Mouse (Mus musculus): Measurements from ENCODE around the gene Trappc6b.
"Not testable (repeated sequence)": the region's sequence is repeated elsewhere in the genome, so short reads cannot be mapped to it uniquely, and the experiment has no call there.

The Trappc6b gene

GRCm38 (mm10) chr12:59060993-59061595, at the start of gene Trappc6b:
Gene Trappc6b, minus strand, starts transcription at chr12:59061472.
- DNase-seq (ENCODE audit: low read depth): peak; percentile 86

- DNase-seq (ENCODE audit: low read depth): no peak
Observed at GRCm38 (mm10) chr12:59107926-59108325, 46.7 kb upstream of the Trappc6b start.

GRCm38 (mm10) chr12:59106491-59106890, 45.2 kb upstream of the Trappc6b start:
- no peak for DNase-seq (ENCODE audit: low read depth)

DNA sequence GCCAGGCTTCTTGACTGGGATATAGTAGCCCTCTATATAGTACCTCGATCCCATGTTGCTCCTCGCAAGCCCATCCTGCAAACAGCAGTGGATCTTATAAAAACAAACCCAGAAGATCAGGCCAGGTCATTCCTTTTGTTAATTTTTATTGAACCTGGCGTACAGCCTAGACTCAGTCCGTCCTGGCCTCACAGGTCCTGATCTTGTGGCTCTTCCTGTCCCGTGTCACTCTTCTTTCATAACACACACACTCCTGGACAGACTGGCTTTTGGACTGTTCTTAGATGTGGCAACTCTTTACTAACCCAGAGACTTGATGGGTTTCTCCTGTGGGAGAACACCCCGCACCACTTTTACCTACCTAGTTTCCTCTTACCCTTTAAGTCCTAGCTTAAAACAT, 44.6 kb upstream of the Trappc6b start:
- DNase-seq (ENCODE audit: low read depth): no peak

DNA sequence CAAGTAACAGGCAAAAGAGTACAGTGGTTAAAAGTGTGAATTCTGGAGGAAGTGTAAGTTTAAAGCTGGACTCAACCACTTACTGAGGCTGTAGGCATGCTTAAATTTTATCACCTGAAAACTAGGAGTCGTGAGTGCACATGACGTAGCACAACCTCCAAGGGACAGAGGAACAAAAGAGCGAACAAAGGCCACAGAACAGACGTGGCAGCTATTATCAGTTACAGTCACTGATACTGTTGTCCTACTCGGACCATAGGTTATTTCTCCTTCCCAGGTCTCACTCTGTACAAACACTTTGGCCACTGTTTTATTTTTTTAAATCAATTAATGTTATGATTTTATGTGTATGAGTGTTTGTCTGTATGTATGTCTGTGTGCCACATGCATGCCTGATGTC, 43.5 kb upstream of the Trappc6b start:
- DNase-seq (ENCODE audit: low read depth): no peak

GRCm38 (mm10) chr12:59095104-59096025, 34.1 kb upstream of the Trappc6b start, which contains the start of gene Mia2:
Gene Mia2, plus strand, starts transcription at chr12:59095799.
- DNase-seq (ENCODE audit: low read depth): no peak

DNA sequence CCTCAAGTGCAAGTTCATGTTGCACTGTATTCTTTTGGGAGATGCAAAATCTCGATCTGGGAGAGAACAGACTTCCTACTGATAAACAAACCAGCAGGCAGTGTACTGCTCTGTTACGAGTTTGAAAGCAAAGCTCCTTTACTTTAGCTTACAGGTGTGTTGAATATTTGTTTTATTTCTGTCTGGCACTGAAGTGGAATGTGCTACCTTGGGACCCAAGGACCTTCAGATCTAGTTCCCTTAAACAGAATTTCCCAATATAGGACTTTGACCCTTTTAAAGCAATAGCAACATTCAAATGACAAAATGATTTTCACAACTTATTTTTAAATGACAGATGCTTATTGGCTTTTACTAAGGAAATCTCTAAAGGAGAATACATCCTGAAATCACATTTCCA, 32.3 kb upstream of the Trappc6b start:
- DNase-seq (ENCODE audit: low read depth): no peak

DNA sequence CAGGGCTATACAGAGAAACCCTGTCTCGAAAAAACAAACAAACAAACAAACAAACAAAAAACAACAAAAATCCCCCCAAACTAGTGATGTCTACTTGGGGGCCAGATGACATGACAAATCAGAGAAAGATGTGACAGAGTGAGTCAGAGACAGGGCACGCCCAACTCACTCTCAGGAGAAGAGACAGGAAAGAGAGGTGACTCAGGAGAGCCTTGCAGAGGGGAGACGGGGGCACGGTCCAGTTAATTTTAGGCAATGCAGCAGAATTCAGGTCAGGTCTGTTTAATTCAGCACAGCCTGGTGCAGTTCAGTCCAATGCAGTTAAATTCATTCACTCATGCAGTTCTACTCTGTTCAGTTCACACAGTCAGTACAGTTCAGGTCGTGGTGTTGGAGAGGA, 24.9 kb upstream of the Trappc6b start:
- DNase-seq (ENCODE audit: low read depth): no peak

GRCm38 (mm10) chr12:59084446-59084845, 23.2 kb upstream of the Trappc6b start:
- DNase-seq (ENCODE audit: low read depth): no peak

DNA sequence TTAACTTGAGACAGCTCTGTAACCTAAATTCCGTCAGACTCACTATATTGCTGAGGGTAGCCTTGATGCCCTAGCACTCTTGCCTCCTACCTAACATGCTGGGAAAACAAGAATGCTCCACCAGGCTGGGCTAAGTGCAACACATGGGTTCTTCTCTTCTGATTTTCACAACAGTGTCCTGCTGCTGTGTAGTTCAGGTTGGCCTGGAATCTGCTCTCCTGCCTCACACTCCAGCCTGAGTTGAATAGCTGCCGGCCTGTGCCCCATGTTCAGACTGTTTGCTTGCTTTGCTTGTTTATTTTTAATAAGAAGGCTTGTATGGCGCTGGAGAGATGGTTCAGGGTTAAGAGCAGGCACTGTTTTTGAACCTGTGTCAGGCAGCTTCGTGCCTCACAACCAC, 19.2 kb upstream of the Trappc6b start:
- DNase-seq (ENCODE audit: low read depth): no peak

- DNase-seq (ENCODE audit: low read depth): no peak
Observed at GRCm38 (mm10) chr12:59077883-59078282, 16.6 kb upstream of the Trappc6b start.

GRCm38 (mm10) chr12:59076996-59077395, 15.7 kb upstream of the Trappc6b start:
- DNase-seq (ENCODE audit: low read depth): no peak

- no peak for DNase-seq (ENCODE audit: low read depth)
Observed at GRCm38 (mm10) chr12:59074052-59074451, 12.8 kb upstream of the Trappc6b start.

DNA sequence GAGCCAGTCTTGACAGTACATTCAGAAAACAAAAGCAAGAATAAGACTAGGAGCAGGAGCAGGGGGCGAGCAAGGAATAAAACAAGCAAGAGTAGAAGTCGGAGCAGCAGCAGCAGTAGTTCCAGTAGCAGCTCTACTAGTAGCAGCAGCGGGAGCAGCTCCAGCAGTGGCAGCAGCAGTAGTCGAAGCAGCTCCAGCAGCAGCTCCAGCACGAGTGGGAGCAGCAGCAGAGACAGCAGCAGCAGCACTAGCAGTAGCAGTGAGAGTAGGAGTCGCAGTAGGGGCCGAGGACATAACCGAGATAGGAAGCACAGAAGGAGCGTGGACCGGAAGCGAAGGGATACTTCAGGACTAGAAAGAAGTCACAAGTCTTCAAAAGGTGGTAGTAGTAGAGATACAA, 11.0 kb upstream of the Trappc6b start:
- DNase-seq (ENCODE audit: low read depth): no peak

DNA sequence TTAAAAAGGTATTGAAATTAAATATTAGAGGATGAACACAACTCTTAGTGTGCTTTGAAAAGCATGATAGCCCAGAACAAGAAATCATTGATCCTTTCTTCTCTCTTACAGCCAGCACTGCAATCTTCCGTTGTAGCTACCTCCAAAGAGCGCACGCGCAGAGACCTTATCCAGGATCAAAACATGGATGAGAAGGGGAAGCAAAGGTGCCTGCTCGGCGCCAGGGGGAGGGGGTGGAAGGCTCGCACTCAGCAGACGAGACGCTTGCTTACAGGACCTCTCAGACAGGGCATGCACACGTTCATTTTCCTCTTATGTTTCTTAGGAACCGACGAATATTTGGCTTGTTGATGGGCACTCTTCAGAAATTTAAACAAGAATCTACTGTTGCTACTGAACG, 7.5 kb upstream of the Trappc6b start:
- no peak for DNase-seq (ENCODE audit: low read depth)

DNA sequence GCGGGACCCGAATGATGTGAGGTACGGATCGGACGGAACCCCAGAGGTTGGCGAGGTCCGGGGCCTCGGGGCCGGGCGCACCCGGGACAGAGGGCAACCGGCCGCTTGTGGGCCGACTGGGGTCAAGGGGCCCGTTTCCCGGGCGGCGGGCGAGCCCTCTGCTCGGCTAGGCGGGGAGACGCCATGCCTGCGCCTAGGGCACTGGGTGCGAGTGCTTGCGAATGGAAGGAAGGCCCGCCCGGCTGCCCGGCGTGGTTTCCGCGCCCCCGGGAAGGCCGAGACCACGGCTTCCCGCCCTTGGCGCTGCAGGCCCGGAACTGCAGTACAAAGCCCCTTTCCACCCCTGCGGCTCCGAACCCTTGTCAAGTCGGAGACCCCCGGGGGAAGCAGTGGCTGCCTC, 5.8 kb upstream of the Trappc6b start:
- DNase-seq (ENCODE audit: low read depth): no peak

- peak; percentile 98 for DNase-seq (ENCODE audit: low read depth)
Observed at GRCm38 (mm10) chr12:59066448-59067077, 5.3 kb upstream of the Trappc6b start, which contains the start of gene Pnn. Gene Pnn, plus strand, starts transcription at chr12:59066884.

GRCm38 (mm10) chr12:59065776-59066175, 4.5 kb upstream of the Trappc6b start:
- no peak for DNase-seq (ENCODE audit: low read depth)

DNA sequence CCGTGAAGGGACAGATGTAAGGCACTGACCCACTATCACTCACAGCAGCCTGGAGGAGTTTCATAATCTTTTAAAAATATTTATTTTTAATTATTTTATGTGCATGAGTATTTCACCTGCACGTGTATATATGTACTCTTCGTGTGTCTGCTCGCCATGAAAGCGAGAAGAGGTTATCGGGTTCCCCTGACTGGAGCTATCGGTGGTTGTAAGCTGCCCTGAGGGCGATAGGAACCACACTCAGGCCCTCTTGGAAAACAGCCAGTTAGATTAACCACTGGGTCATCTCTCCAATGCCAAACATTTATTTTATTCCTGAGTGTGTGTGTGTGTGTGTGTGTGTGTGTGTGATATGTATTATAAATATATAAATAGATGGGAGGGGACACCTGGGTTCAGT, 3.6 kb upstream of the Trappc6b start:
- no peak for DNase-seq (ENCODE audit: low read depth)

DNA sequence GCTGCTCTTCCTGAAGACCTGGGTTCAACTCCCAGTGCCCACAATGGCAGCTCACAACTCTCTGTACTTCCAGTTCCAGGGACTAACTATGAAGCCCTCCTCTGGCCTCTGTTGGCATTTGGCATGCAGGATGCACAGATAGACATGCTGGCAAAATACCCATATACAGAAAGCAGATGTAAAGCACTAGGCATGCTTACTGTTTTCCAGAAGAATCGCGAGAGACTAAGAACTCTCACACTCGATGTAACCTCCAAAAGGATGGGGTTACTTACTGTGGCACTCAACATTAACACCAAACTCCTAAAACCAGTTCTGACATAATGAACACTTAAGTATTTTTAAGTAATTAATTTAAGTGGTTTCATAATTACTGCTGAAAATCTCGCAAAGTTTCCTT, 950 bp downstream of the Trappc6b start:
- DNase-seq (ENCODE audit: low read depth): no peak

DNA sequence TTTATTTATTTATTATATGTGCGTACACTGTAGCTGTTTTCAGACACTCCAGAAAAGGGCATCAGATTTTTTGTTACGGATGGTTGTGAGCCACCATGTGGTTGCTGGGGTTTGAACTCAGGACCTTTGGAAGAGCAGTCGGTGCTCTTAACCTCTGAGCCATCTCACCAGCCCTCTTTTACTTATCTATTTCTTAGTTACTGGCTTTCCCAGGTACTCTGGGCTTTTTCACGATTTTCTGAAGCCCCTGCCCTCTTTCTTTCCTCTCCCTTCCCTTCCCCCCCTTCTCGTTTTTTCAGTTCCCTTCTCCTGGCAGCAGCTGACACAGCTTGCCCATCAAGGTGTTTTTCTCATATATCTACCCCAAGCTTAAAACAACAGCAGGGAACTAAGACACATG, 3.0 kb downstream of the Trappc6b start:
- not testable (repeated sequence) for DNase-seq (ENCODE audit: low read depth)

DNA sequence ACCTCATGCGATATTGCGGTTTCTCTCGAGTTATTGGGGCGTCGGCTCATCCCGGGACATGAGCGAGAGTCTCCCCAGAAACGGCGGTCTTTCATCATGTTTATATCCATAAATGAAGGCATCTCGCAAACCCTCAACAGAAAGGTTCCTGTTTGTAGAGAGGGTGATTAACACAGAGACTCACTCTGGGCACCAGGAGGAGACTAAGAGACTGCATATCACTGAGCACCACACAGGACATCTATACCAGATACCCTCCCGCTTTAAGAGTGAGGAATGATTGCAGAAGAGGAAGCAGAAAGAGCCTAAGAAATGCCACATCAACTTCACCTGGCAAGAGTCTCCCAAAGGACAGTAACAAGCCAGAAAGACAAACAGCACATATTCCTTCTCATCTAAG, 5.0 kb downstream of the Trappc6b start:
- no peak for DNase-seq (ENCODE audit: low read depth)
